Mouse (Mus musculus) neural tube, embryonic 14.5 days (tissue): ENCODE results near the gene Rnf4. TPM values are rescaled to one million over a fixed set of nuclear protein-coding genes. Genes with fewer than 3 reads are reported as not detected.

Experiments
- ATAC-seq: fragments of 200-750 bp; cut with Nextera tagmentation; 2 replicates; pipeline ENCODE4 v1.8.0; 2017; ENCODE audit warnings: low read depth, mild to moderate bottlenecking, moderate TSS enrichment, moderate library complexity
- H3K27ac ChIP-seq: fragments of 300-500 bp; sonication (generic); 2 replicates; pipeline ENCODE4 v1.5.1; 2014; ENCODE audit warnings: low read depth, mild to moderate bottlenecking, control low read depth, low read length, moderate library complexity, mixed read lengths
- H3K27me3 ChIP-seq: fragments of 300-500 bp; sonication (generic); 2 replicates; pipeline ENCODE4 v1.6.1; 2014; ENCODE audit warnings: low read length; ENCODE audit not compliant: control insufficient read depth, insufficient read depth
- H3K36me3 ChIP-seq: fragments of 300-500 bp; sonication (generic); 2 replicates; pipeline ENCODE4 v1.6.1; 2014; ENCODE audit warnings: low read length, mixed read lengths; ENCODE audit not compliant: control insufficient read depth, insufficient read depth
- H3K4me1 ChIP-seq: fragments of 300-500 bp; sonication (generic); 2 replicates; pipeline ENCODE4 v1.6.1; 2014; ENCODE audit warnings: low read length; ENCODE audit not compliant: control insufficient read depth, insufficient read depth
- H3K4me2 ChIP-seq: fragments of 300-500 bp; sonication (generic); 2 replicates; pipeline ENCODE4 v1.6.1; 2014; ENCODE audit warnings: mild to moderate bottlenecking, low read depth, low read length, control low read depth
- H3K4me3 ChIP-seq: fragments of 300-500 bp; sonication (generic); 2 replicates; pipeline ENCODE4 v1.5.1; 2014; ENCODE audit warnings: low read depth, low read length, control low read depth, mixed read lengths
- H3K9ac ChIP-seq: fragments of 300-500 bp; sonication (generic); replicated peaks from 2 replicates; pipeline ENCODE4 v1.6.1; 2014; ENCODE audit warnings: low read depth, mild to moderate bottlenecking, control low read depth, low read length, mixed read lengths
- H3K9me3 ChIP-seq: fragments of 300-500 bp; sonication (generic); 2 replicates; pipeline ENCODE4 v1.6.1; 2016; ENCODE audit warnings: low read length; ENCODE audit not compliant: control insufficient read depth
- WGBS: fragments of 180-500 bp; shearing (Covaris S2); extraction: QIAGEN DNeasy Blood & Tissue Kit; methylation state at CpG from one replicate; pipeline ENCODE4 v1.1.7; 2014; 5-methylcytosine and 5-hydroxymethylcytosine counted together
- polyA plus RNA-seq: library from polyadenylated mRNA; unstranded; fragments of >200 nt; fragmentation: Nextera tagmentation; extraction: Ambion mirVana; gene quantifications from 2 replicates; pipeline ENCODE4 v1.2.1, GENCODE M21; 2014

Gene Rnf4
- polyA plus RNA-seq, 1 experiment from 2014 or later = 142 TPM

GRCm38 (mm10) chr5:34386744-34387143 is 50.7 kb downstream of the Rnf4 start:
- H3K36me3 ChIP-seq = no peaks in the 10 kb centered on the region
- 98% methylated on average over 2 of the region's 2 CpGs for WGBS
- no peak for ATAC-seq
- H3K9ac ChIP-seq = no peak overlapping the region
- no peak overlapping the region for H3K4me2 ChIP-seq
- H3K9me3 ChIP-seq = no peaks in the 10 kb centered on the region
- no peak overlapping the region for H3K4me3 ChIP-seq
- H3K4me1 ChIP-seq = no peaks in the 10 kb centered on the region
- H3K27ac ChIP-seq = no peak overlapping the region
- H3K27me3 ChIP-seq = no peaks in the 10 kb centered on the region

GRCm38 (mm10) chr5:34393251-34393650 is 57.2 kb downstream of the Rnf4 start:
- Histone ChIP-seq H3K4me2 (no peak overlapping the region), H3K27me3 (no peaks in the 10 kb centered on the region), H3K9me3 (no peaks in the 10 kb centered on the region), H3K9ac (no peak overlapping the region), H3K36me3 (no peaks in the 10 kb centered on the region), H3K4me1 (no peaks in the 10 kb centered on the region), H3K27ac (no peak overlapping the region), H3K4me3 (no peak overlapping the region)
- WGBS = 96% methylated on average over 8 of the region's 8 CpGs
- no peak for ATAC-seq

GRCm38 (mm10) chr5:34395347-34395746 is 59.3 kb downstream of the Rnf4 start:
- Histone ChIP-seq H3K36me3 (no peaks in the 10 kb centered on the region), H3K9ac (no peak overlapping the region), H3K4me1 (no peaks in the 10 kb centered on the region), H3K27me3 (no peaks in the 10 kb centered on the region), H3K4me3 (no peak overlapping the region), H3K27ac (no peak overlapping the region), H3K9me3 (no peaks in the 10 kb centered on the region), H3K4me2 (no peak overlapping the region)
- WGBS = 94% methylated on average over 1 of the region's 1 CpGs
- ATAC-seq = no peak

GRCm38 (mm10) chr5:34395850-34396540 is 59.9 kb downstream of the Rnf4 start:
- Histone ChIP-seq H3K9me3 (no peaks in the 10 kb centered on the region), H3K4me2 (no peak overlapping the region), H3K27ac (no peak overlapping the region), H3K4me1 (no peaks in the 10 kb centered on the region), H3K27me3 (no peaks in the 10 kb centered on the region), H3K36me3 (no peaks in the 10 kb centered on the region), H3K4me3 (no peak overlapping the region), H3K9ac (no peak overlapping the region)
- ATAC-seq = no peak
- WGBS = 93% methylated on average over 2 of the region's 2 CpGs

- Histone ChIP-seq H3K36me3 (no peaks in the 10 kb centered on the region), H3K4me2 (no peak overlapping the region), H3K9me3 (no peaks in the 10 kb centered on the region), H3K9ac (no peak overlapping the region), H3K27ac (no peak overlapping the region), H3K4me1 (no peaks in the 10 kb centered on the region), H3K27me3 (no peaks in the 10 kb centered on the region), H3K4me3 (no peak overlapping the region)
- ATAC-seq = no peak
- WGBS = 96% methylated on average over 2 of the region's 2 CpGs
These were observed 61.8 kb downstream of the Rnf4 start for GRCm38 (mm10) chr5:34397866-34398265.

GRCm38 (mm10) chr5:34398326-34398725 is 62.2 kb downstream of the Rnf4 start:
- Histone ChIP-seq H3K36me3 (no peaks in the 10 kb centered on the region), H3K4me3 (no peak overlapping the region), H3K4me1 (no peaks in the 10 kb centered on the region), H3K9me3 (no peaks in the 10 kb centered on the region), H3K4me2 (no peak overlapping the region), H3K9ac (no peak overlapping the region), H3K27me3 (no peaks in the 10 kb centered on the region), H3K27ac (no peak overlapping the region)
- 88% methylated on average over 1 of the region's 1 CpGs for WGBS
- no peak for ATAC-seq

Other genes starting within 250 kb of the Rnf4 start
- 0.26 and 0.74 TPM in 2 replicates for gene Poln, start 166.8 kb upstream of the Rnf4 start, polyA plus RNA-seq
- 12.3 and 12.7 TPM in 2 replicates for gene Haus3, start 166.8 kb upstream of the Rnf4 start, polyA plus RNA-seq
- 26.7 and 36.2 TPM in 2 replicates for gene Mxd4, start 148.6 kb upstream of the Rnf4 start, polyA plus RNA-seq
- 4.5 and 5.9 TPM in 2 replicates for gene Zfyve28, start 47.8 kb upstream of the Rnf4 start, polyA plus RNA-seq
- gene Cfap99, start 47.7 kb upstream of the Rnf4 start, polyA plus RNA-seq = 0.09 and 0.12 TPM in 2 replicates
- 20.5 and 24.1 TPM in 2 replicates for gene Fam193a, start 33.6 kb downstream of the Rnf4 start, polyA plus RNA-seq
- gene Tnip2, start 177.7 kb downstream of the Rnf4 start, polyA plus RNA-seq = 11.4 TPM in 2 replicates
- 20.6 and 29.8 TPM in 2 replicates for gene Sh3bp2, start 189.5 kb downstream of the Rnf4 start, polyA plus RNA-seq
- 213 and 243 TPM in 2 replicates for gene Add1, start 237.4 kb downstream of the Rnf4 start, polyA plus RNA-seq